Mouse (Mus musculus) Patski (cell line): Measurements from ENCODE around the gene Gpc6. TPM values are rescaled to one million over a fixed set of nuclear protein-coding genes. Genes with fewer than 3 reads are reported as not detected.

Source experiments
- ATAC-seq: fragments of 100-300 bp; one replicate; pipeline ENCODE4 v1.8.0; 2021
- CTCF ChIA-PET: fragments of 350-600 bp; sonication (Branson Sonifier 250); formaldehyde crosslinking; loops from one replicate; lab custom pipeline; 2022; ENCODE audit warnings: inconsistent platforms; lab: Charles Lee
- POLR2A ChIA-PET: fragments of 350-600 bp; sonication (Branson Sonifier 250); formaldehyde crosslinking; loops from one replicate; lab custom pipeline; 2022; ENCODE audit warnings: antibody characterized with exemption, inconsistent platforms; lab: Charles Lee
- DNase-seq: peaks from one replicate; pipeline ENCODE4 v3.0.0-alpha.2; 2011; ENCODE audit warnings: low read depth, low spot score
- H3K27me3 ChIP-seq: fragments of 371-371 bp; one replicate; pipeline ENCODE4 v1.5.1; 2021
- CTCF ChIP-seq: fragments of 100-300 bp; IDR thresholded peaks from one replicate; pipeline ENCODE4 v1.5.1; 2021
- in situ Hi-C: fragments of 300-500 bp; cut with MboI; formaldehyde crosslinking; loops from 3 replicates; pipeline ENCODE4 v1.11.1; 2018; ENCODE audit warnings: low pct_unique_long_range_greater_than_20kb, mixed read lengths
- polyA plus RNA-seq: library from polyadenylated mRNA; unstranded; gene quantifications from one replicate; pipeline ENCODE4 v1.2.3, GENCODE M21; 2021

The Gpc6 gene
- polyA plus RNA-seq, 1 experiment from 2014 or later = 56.6 TPM

DNA sequence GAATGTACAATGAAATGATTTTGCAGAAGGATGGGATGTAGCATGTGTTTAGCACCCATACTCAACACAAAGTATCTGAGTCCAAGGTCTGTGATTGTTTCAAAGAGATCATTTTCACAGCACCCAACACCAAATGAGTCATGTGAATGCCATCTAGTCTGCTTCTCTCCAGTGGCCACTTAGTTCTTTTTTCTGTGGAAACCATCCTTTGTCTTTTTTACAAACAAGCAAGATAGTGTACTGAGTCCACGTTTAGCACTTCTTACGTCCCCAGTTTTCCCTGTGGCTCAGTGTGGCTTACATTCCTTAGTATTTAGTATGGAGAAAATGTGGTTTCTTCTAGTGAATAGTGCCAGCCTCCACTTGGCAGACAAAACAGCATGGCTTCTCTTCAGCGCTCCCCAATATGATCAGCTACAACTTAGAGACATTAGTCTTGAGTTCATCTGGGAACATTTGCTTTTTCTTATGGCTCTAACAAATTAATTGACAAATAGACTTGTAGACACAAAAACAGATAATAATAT, 465.7 kb downstream of the Gpc6 start:
- DNase-seq (no peak), ATAC-seq (peak; percentile 67)
- in situ Hi-C loops = loop anchor here (25.0 kb wide), 1 partner anchor 454 kb away; the partner anchor contains the start of gene Gpc6
- no peaks in the 10 kb centered on the region for H3K27me3 ChIP-seq
- POLR2A ChIA-PET = no interaction called here
- TF ChIP-seq CTCF = no peak
- CTCF ChIA-PET = interaction anchor here (1.0 to 1.9 kb wide), 2 partner anchors 11 to 17 kb away, joined by 4 read pairs; no protein-coding TSS in a partner anchor

DNA sequence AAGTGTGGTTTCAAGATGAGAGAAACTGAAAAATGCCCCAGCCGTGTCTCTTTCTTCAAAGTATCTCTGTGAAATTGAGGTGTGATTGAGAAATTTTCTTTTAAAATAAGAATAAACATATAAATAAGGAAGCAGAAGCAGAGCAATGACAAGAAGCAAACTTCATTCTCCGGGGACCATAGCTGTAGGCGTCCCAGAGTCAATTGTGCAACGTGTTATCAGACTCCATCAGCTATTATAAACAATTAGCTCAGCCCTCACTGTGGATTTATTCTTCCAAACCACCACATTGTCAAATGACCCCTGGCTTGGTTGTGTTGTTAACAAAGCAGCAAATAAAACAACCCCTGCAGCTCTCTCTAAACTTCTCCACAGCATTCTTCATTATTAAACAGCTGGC, 466.3 kb downstream of the Gpc6 start:
- no peak for TF ChIP-seq CTCF
- H3K27me3 ChIP-seq = no peaks in the 10 kb centered on the region
- ATAC-seq = no peak
- DNase-seq = no peak
- ChIA-PET POLR2A (no interaction called here), CTCF (interaction anchor here (1.0 to 1.9 kb wide), 2 partner anchors 12 to 16 kb away, joined by 4 read pairs; no protein-coding TSS in a partner anchor)
- in situ Hi-C loops = loop anchor here (25.0 kb wide), 1 partner anchor 454 kb away; the partner anchor contains the start of gene Gpc6

DNA sequence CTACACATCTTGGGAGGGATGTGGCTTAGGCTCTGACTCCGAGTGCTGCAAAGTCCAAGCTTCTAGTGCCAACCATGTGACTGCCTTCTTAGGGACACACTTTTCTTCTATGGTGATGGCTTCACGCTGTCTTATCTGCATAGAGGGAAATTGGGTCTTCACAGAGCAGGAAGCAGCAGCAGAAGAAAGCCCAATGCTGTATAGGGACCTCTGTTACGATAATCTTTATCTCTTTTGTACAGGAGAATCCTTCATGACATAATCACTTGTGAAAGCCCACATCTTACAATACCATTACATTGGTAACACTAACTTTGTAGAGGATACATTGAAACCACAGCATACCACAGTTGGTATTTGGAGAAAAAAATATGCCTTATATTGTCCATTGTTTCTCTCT, 472.1 kb downstream of the Gpc6 start:
- CTCF ChIA-PET = interaction anchor here (1.7 kb wide), 1 partner anchor 9 kb away, joined by 5 read pairs; no protein-coding TSS in a partner anchor

DNA sequence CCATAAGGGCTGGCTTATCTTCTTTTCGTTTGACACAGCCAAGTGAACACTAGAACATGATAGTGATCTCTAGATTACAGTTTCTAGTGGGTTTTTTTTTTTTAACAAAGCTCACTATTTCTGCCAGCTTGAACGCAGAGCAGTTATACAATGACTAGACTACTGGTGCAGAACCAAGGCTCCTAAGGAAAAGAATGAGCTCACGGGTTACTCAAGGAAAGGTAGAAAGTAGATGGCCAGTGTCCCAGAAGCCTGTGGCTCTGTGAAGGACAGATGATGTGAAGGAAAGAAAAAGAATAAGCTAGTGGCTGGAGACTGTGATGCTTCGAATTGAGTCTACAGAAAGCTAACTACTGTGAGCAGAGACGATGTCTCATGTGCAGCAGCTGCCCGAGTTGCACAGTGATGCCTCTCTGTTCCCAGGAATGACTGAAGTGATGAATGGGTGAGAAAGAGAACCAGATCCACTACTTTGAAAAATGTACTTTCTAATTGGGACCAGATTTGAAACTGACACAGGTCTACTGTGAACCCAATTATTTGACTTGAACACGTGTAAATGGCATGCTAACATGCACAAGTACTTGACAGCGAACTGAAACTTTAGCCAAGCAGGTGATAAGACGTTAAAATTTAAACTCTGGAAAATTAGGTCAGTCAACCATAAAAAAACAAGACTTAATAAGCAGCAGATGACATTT, 482.9 kb downstream of the Gpc6 start:
- DNase-seq (no peak), ATAC-seq (peak; percentile 78)
- in situ Hi-C loops = no loop called here

More for the DNA sequence above, 472.1 kb downstream of the Gpc6 start:
- no peak for TF ChIP-seq CTCF
- DNase-seq (no peak), ATAC-seq (no peak)
- POLR2A ChIA-PET = no interaction called here
- in situ Hi-C loops = loop anchor here (25.0 kb wide), 1 partner anchor 460 kb away; the partner anchor contains the start of gene Gpc6
- H3K27me3 ChIP-seq = no peaks in the 10 kb centered on the region

DNA sequence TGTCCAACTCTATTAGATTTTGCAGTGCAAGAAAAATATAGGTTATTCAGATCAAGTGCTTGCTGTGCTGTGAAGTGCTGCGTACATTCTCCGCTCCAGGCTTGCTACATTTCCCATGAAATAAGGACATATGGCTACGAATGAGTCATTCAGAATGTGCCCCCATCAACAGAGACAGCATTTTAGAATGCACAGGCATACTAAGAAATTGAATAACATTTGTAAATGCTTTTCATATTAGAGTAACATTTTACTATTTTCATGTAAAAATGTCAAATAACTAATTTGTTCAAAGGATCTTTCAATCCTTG, 483.4 kb downstream of the Gpc6 start:
- in situ Hi-C loops = no loop called here
- ChIA-PET POLR2A (no interaction called here), CTCF (no interaction called here)
- H3K27me3 ChIP-seq = no peaks in the 10 kb centered on the region
- DNase-seq (no peak), ATAC-seq (no peak)
- TF ChIP-seq CTCF = no peak

More for the DNA sequence above, 482.9 kb downstream of the Gpc6 start:
- H3K27me3 ChIP-seq = no peaks in the 10 kb centered on the region
- ChIA-PET POLR2A (no interaction called here), CTCF (interaction anchor here (1.3 kb wide), 2 partner anchors 11 to 17 kb away, joined by 3 to 4 read pairs; no protein-coding TSS in a partner anchor)
- TF ChIP-seq CTCF = no peak

DNA sequence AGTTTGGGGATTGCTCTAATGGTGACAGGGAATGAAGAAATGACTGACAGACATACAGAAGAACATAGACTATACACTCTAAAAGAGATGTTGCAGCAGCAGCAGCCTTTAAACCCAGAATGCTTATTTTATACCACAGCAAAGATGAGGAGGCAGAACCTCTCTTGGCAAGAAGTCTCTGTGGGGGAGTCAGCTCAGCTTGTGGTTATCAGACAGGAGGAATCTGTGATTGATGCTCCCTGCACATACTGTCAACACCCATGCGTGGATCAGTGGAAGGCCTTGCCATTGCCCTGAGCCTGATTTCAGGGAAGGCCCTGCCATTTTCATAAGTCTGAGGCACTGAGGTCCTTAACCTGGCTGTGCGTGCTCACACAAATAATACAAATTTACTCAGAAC, 484.7 kb downstream of the Gpc6 start:
- H3K27me3 ChIP-seq = no peaks in the 10 kb centered on the region
- ChIA-PET POLR2A (no interaction called here), CTCF (no interaction called here)
- ATAC-seq = no peak
- in situ Hi-C loops = no loop called here
- TF ChIP-seq CTCF = no peak
- DNase-seq = no peak

DNA sequence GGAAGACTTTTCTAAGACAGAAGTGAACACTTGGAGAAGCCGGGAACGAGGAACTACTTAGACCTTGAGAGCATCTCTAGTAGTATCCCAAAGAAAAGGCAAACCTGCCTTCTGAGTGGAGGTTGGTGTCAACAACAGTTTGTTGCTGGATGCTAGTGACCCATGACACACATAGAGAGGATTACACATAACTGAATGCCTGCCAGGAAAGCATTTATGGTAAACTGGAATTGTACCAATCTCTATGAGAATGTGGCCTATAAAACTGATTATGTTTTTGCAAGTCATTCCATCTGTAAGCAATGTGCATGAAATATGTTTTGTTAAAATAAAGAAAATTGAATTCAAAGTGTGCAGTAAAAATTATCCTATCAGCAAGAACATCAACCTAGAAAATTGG, 485.4 kb downstream of the Gpc6 start:
- DNase-seq = no peak
- ChIA-PET POLR2A (no interaction called here), CTCF (no interaction called here)
- no peaks in the 10 kb centered on the region for H3K27me3 ChIP-seq
- in situ Hi-C loops = no loop called here
- no peak for ATAC-seq
- TF ChIP-seq CTCF = no peak

DNA sequence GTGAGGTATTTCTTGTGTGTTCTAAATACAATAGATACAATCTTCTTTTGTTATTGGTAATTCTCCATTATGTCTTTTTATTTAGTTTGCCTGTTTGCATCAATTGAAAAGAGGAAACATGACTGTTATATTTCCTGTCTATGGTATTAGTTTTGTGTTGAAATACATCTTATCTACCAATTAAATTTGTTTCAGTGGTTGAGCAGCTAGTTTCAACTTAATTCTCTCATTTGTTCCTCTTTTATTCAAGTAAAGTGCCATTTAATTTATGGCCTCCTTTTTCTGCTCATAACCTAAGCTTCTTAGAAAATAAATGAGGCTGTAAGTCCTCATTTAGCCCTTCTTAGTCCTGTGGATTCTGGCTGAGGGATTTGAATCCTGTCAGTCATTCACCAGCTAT, 489.9 kb downstream of the Gpc6 start:
- H3K27me3 ChIP-seq = no peaks in the 10 kb centered on the region
- DNase-seq (no peak), ATAC-seq (no peak)
- TF ChIP-seq CTCF = no peak
- POLR2A ChIA-PET = no interaction called here
- in situ Hi-C loops = no loop called here
- CTCF ChIA-PET = no interaction called here

DNA sequence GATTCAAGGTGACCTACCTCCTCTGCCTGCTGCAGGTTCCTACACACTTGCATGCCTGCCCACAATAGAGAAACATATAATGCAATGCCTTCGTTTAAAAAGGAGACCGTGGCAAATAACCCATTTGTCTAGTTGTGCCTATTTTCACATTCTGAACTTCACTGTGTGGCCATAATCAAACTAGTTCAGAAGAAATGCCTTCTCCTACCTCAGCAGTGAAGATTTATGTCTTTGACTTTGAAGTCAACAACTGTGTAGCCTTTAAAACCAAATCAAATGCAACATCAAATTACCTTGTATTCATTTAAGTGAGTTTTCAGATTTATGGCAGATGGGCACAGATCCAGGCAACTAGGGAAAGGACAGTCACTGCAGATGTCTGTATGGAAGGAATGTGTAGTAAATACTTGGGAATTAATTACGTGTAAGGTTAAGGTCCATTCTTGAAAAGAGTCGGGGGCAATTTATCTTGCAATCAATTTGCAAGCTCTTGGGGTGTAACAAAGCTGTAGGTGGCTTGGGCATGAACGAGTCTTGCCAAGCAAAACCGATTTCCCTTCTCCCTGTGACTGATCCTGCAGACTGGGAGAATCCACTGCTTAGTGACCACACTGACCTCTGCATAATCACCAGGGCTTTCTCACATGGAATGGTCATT, 494.6 kb downstream of the Gpc6 start:
- ATAC-seq (peak; percentile 47), DNase-seq (no peak)
- ChIA-PET POLR2A (no interaction called here), CTCF (interaction anchor here (1.5 kb wide), 1 partner anchor 13 kb away, joined by 3 read pairs; no protein-coding TSS in a partner anchor)
- no peak for TF ChIP-seq CTCF
- H3K27me3 ChIP-seq = no peaks in the 10 kb centered on the region
- in situ Hi-C loops = no loop called here

DNA sequence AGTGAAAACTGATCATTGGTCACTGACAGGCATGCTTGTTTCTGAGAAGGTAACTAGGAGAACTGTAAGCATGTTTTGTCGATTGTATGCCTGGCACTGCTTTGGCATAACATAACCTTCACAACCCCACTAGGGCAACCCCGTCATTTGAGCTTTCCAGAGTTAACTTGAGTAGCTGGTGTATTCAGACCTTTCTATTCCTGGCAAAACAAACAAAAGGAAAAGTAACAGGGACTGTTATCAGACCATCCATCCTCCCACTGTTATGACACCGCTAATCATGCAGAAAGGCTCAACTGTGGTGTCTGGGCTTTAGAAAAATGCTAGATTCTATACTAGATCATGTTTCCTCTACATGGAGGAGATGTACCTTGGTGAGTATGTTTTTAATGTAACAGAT, 496.1 kb downstream of the Gpc6 start:
- ATAC-seq = no peak
- in situ Hi-C loops = no loop called here
- CTCF ChIA-PET = no interaction called here

DNA sequence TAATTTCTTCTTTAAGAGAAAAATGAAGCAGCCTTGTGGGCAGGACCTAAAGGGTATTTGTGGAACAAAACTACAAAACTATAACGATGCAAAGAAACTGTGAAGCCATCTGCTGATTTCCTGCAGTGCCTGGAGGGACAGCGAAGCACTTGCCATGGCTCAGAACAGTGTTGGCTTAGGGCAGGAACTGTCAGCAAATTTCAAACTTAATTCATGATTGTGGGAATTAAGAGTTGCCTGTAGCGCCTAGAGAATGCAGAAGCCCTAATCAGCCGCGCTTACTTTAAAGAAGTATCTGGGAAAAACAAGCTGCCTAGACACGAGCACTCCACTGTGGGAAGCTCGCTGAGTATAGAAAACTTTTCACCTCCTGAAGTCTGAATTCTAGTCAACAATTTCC, 501.0 kb downstream of the Gpc6 start:
- in situ Hi-C loops = no loop called here
- no peaks in the 10 kb centered on the region for H3K27me3 ChIP-seq
- no peak for TF ChIP-seq CTCF
- no peak for DNase-seq
- ATAC-seq = no peak
- ChIA-PET POLR2A (no interaction called here), CTCF (no interaction called here)

More for the DNA sequence above, 496.1 kb downstream of the Gpc6 start:
- TF ChIP-seq CTCF = no peak
- DNase-seq = no peak
- no peaks in the 10 kb centered on the region for H3K27me3 ChIP-seq
- POLR2A ChIA-PET = no interaction called here
